Mouse (Mus musculus) testis, adult 2 months (tissue): Measurements from ENCODE around the gene Gm3147.
"Not testable (repeated sequence)": the region's sequence is repeated elsewhere in the genome, so short reads cannot be mapped to it uniquely, and the experiment has no call there.

Experiments used
- CTCF ChIP-seq: fragments of 200-500 bp; IDR thresholded peaks from 2 replicates; pipeline ENCODE4 v1.5.1; 2012; ENCODE audit warnings: low read depth, mild to moderate bottlenecking, inconsistent platforms, low read length, moderate library complexity; ENCODE audit not compliant: control insufficient read depth, insufficient read depth, insufficient replicate concordance
- POLR2A ChIP-seq: fragments of 200-500 bp; IDR thresholded peaks from 2 replicates; pipeline ENCODE4 v1.6.1; 2012; ENCODE audit warnings: low read depth, mild to moderate bottlenecking, inconsistent platforms, low read length, moderate library complexity; ENCODE audit not compliant: control insufficient read depth

GRCm38 (mm10) chr5:94648082-94648481 is 31.9 kb upstream of the Gm3147 start, which contains the start of gene Gm6205:
- TF ChIP-seq CTCF, POLR2A: not testable (repeated sequence)
